Mouse (Mus musculus): ENCODE measurements around the gene Scrn3. TPM values are rescaled to one million over a fixed set of nuclear protein-coding genes. Genes with fewer than 3 reads are reported as not detected.

Gene Scrn3
- 10.6 and 11.7 TPM in 2 replicates for polyA plus RNA-seq (2014; fragmentation: Nextera tagmentation; extraction: Ambion mirVana)

GRCm38 (mm10) chr2:73312152-73313116 is at the start of gene Scrn3, which contains the start of gene Cir1:
Scrn3 (plus strand) TSS chr2:73312601.
Cir1 (minus strand) TSS chr2:73312701.
- H3K4me1 ChIP-seq (ENCODE audit: control insufficient read depth, insufficient read depth, low read length), result peaks cover 5% of the 10 kb centered on the region; the same call in 1 of the 2 replicates
- peaks cover 14% of the 10 kb centered on the region; the same call in 1 of the 2 replicates for H3K36me3 ChIP-seq (ENCODE audit: control insufficient read depth, insufficient read depth, low read length)
- peak within 1 kb of the TSS; percentile 63 for H3K27ac ChIP-seq (ENCODE audit: low read length)
- peak; percentile 96 for ATAC-seq (ENCODE audit: insufficient number of reproducible peaks, insufficient read depth, low FRiP score, low read depth)
- H3K9me3 ChIP-seq (ENCODE audit: control insufficient read depth, low read depth, low read length), result no peaks in the 10 kb centered on the region
- peak within 1 kb of the TSS; percentile 69 for H3K4me3 ChIP-seq (ENCODE audit: low read depth, low read length)
- 1% methylated on average over 64 of the region's 64 CpGs for WGBS
- peak within 1 kb of the TSS; percentile 78 for H3K4me2 ChIP-seq (replicated peaks; ENCODE audit: low read depth, low read length)
- peak within 1 kb of the TSS; percentile 60 for H3K9ac ChIP-seq (replicated peaks; ENCODE audit: low read depth, low read length)
- H3K27me3 ChIP-seq (ENCODE audit: control insufficient read depth, insufficient read depth, low read length), result no peaks in the 10 kb centered on the region

DNA sequence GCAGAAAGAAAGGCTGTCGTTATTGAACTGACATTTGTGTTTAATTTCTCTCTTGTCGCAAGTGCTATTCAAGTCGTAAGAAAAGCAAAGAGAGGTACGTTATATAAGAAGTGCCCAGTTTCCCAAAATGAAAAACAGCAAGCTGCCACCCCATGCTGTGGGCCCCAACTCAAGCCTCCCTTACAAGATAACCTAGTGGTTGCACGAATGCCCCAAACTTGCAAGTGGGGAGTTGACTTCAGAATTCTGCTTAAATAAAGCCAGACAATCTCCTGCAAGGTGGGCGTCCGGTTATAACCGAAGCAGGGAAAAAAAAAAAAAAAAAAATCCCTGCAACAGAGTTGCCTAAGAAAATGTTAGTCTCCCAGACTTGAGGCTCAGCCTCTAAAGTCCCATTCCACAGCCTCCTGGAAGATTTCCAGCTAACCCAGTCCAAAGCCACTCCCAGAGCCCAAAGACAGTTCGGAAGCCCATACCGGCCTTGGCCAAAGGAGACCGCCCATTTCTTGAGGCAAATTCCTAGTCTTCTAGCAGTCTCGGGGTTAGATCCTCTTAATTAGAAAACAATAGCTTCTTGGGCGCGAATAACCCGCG is 49.1 kb upstream of the Scrn3 start:
- H3K36me3 ChIP-seq (ENCODE audit: control insufficient read depth, insufficient read depth, low read length), result no peaks in the 10 kb centered on the region
- no peak overlapping the region for H3K9ac ChIP-seq (replicated peaks; ENCODE audit: low read depth, low read length)
- peak overlapping the region; percentile 34 for H3K4me3 ChIP-seq (ENCODE audit: low read depth, low read length)
- H3K4me2 ChIP-seq (replicated peaks; ENCODE audit: low read depth, low read length), result peak overlapping the region; percentile 65
- H3K4me1 ChIP-seq (ENCODE audit: control insufficient read depth, insufficient read depth, low read length), result peaks cover 3% of the 10 kb centered on the region
- H3K27ac ChIP-seq (ENCODE audit: low read length), result no peak overlapping the region
- peaks cover 35% of the 10 kb centered on the region for H3K27me3 ChIP-seq (ENCODE audit: control insufficient read depth, insufficient read depth, low read length)
- ATAC-seq (ENCODE audit: insufficient number of reproducible peaks, insufficient read depth, low FRiP score, low read depth), result no peak
- H3K9me3 ChIP-seq (ENCODE audit: control insufficient read depth, low read depth, low read length), result no peaks in the 10 kb centered on the region
- WGBS, result 8% methylated on average over 16 of the region's 16 CpGs

- no peaks in the 10 kb centered on the region for H3K9me3 ChIP-seq (ENCODE audit: control insufficient read depth, low read depth, low read length)
- ATAC-seq (ENCODE audit: insufficient number of reproducible peaks, insufficient read depth, low FRiP score, low read depth), result no peak
- H3K4me2 ChIP-seq (replicated peaks; ENCODE audit: low read depth, low read length), result peak overlapping the region; percentile 65
- H3K27ac ChIP-seq (ENCODE audit: low read length), result no peak overlapping the region
- H3K9ac ChIP-seq (replicated peaks; ENCODE audit: low read depth, low read length), result no peak overlapping the region
- no peaks in the 10 kb centered on the region for H3K36me3 ChIP-seq (ENCODE audit: control insufficient read depth, insufficient read depth, low read length)
- H3K4me3 ChIP-seq (ENCODE audit: low read depth, low read length), result peak overlapping the region; percentile 34
- H3K27me3 ChIP-seq (ENCODE audit: control insufficient read depth, insufficient read depth, low read length), result peaks cover 36% of the 10 kb centered on the region
- WGBS, result under 1% methylated on average over 38 of the region's 38 CpGs
- H3K4me1 ChIP-seq (ENCODE audit: control insufficient read depth, insufficient read depth, low read length), result peaks cover 3% of the 10 kb centered on the region
Observed at GRCm38 (mm10) chr2:73263794-73264610, 48.4 kb upstream of the Scrn3 start.

DNA sequence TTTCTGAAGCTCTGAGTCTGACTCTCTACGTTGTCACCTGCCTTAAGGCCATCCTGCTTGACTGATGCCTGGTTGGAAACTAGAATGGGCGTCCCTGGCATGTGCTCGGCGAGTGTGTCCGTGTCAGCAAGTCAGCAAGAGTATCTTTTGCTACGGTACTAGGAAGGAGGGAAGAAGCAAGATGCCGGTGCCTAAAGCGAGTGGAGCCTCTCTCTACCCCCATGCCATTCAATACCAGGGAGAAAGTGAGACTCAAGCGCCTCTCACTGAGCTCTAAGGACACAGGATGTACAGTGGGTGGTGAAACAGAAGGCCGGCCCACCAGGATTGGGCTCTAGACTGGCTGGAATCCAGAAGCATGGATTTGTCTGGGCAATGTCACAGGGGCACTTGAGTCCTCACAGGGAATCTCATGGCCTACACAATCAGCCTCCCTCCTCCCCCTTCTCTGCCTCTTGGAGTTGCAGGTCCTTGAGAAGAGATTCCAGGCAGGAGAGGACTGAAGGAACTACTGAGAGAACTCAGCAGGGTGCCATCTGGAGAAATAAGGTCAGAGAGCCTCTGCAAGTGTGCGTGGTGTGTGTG is 47.7 kb upstream of the Scrn3 start:
- Histone ChIP-seq H3K4me2 (replicated peaks; ENCODE audit: low read depth, low read length) (no peak overlapping the region), H3K27me3 (ENCODE audit: control insufficient read depth, insufficient read depth, low read length) (peaks cover 37% of the 10 kb centered on the region), H3K9ac (replicated peaks; ENCODE audit: low read depth, low read length) (no peak overlapping the region)

GRCm38 (mm10) chr2:73266011-73266410 is 46.4 kb upstream of the Scrn3 start:
- no peak overlapping the region for H3K9ac ChIP-seq (replicated peaks; ENCODE audit: low read depth, low read length)
- no peak overlapping the region for H3K4me2 ChIP-seq (replicated peaks; ENCODE audit: low read depth, low read length)
- H3K36me3 ChIP-seq (ENCODE audit: control insufficient read depth, insufficient read depth, low read length), result no peaks in the 10 kb centered on the region
- H3K27ac ChIP-seq (ENCODE audit: low read length), result no peak overlapping the region
- no peak for ATAC-seq (ENCODE audit: insufficient number of reproducible peaks, insufficient read depth, low FRiP score, low read depth)
- no peaks in the 10 kb centered on the region for H3K9me3 ChIP-seq (ENCODE audit: control insufficient read depth, low read depth, low read length)
- 4% methylated on average over 5 of the region's 5 CpGs for WGBS
- H3K4me3 ChIP-seq (ENCODE audit: low read depth, low read length), result no peak overlapping the region
- peaks cover 48% of the 10 kb centered on the region for H3K27me3 ChIP-seq (ENCODE audit: control insufficient read depth, insufficient read depth, low read length)
- H3K4me1 ChIP-seq (ENCODE audit: control insufficient read depth, insufficient read depth, low read length), result peaks cover 3% of the 10 kb centered on the region

More for the DNA sequence above, 47.7 kb upstream of the Scrn3 start:
- peaks cover 3% of the 10 kb centered on the region for H3K4me1 ChIP-seq (ENCODE audit: control insufficient read depth, insufficient read depth, low read length)
- H3K27ac ChIP-seq (ENCODE audit: low read length), result no peak overlapping the region
- ATAC-seq (ENCODE audit: insufficient number of reproducible peaks, insufficient read depth, low FRiP score, low read depth), result no peak
- no peaks in the 10 kb centered on the region for H3K9me3 ChIP-seq (ENCODE audit: control insufficient read depth, low read depth, low read length)
- WGBS, result 4% methylated on average over 11 of the region's 11 CpGs
- H3K4me3 ChIP-seq (ENCODE audit: low read depth, low read length), result no peak overlapping the region
- no peaks in the 10 kb centered on the region for H3K36me3 ChIP-seq (ENCODE audit: control insufficient read depth, insufficient read depth, low read length)

DNA sequence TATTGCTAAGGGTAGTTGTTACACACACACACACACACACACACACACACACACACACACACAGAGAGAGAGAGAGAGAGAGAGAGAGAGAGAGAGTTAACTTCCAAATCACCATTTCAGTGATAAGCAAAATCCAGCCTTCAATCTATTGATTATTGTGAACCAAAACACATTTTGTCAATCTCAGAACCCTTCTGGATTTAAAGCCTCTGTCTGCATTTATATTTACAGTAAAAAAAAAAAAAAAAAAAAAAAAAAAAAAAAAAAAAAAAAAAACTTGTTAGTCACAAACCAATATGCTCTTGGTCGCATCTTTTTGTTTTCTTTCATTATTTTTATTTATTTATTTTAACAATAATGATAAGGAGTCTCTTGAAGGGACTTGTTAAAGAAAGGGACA is 45.8 kb upstream of the Scrn3 start:
- Histone ChIP-seq H3K9me3 (ENCODE audit: control insufficient read depth, low read depth, low read length) (no peaks in the 10 kb centered on the region), H3K4me3 (ENCODE audit: low read depth, low read length) (no peak overlapping the region), H3K36me3 (ENCODE audit: control insufficient read depth, insufficient read depth, low read length) (no peaks in the 10 kb centered on the region), H3K9ac (replicated peaks; ENCODE audit: low read depth, low read length) (no peak overlapping the region), H3K27me3 (ENCODE audit: control insufficient read depth, insufficient read depth, low read length) (peaks cover 54% of the 10 kb centered on the region), H3K4me2 (replicated peaks; ENCODE audit: low read depth, low read length) (no peak overlapping the region), H3K27ac (ENCODE audit: low read length) (no peak overlapping the region), H3K4me1 (ENCODE audit: control insufficient read depth, insufficient read depth, low read length) (peaks cover 4% of the 10 kb centered on the region)
- ATAC-seq (ENCODE audit: insufficient number of reproducible peaks, insufficient read depth, low FRiP score, low read depth), result no peak
- 49% methylated on average over 1 of the region's 1 CpGs for WGBS

GRCm38 (mm10) chr2:73267231-73267630 is 45.2 kb upstream of the Scrn3 start:
- Histone ChIP-seq H3K9me3 (ENCODE audit: control insufficient read depth, low read depth, low read length) (no peaks in the 10 kb centered on the region), H3K27me3 (ENCODE audit: control insufficient read depth, insufficient read depth, low read length) (peaks cover 57% of the 10 kb centered on the region), H3K4me1 (ENCODE audit: control insufficient read depth, insufficient read depth, low read length) (peaks cover 7% of the 10 kb centered on the region), H3K4me2 (replicated peaks; ENCODE audit: low read depth, low read length) (no peak overlapping the region), H3K27ac (ENCODE audit: low read length) (no peak overlapping the region), H3K4me3 (ENCODE audit: low read depth, low read length) (no peak overlapping the region), H3K36me3 (ENCODE audit: control insufficient read depth, insufficient read depth, low read length) (no peaks in the 10 kb centered on the region), H3K9ac (replicated peaks; ENCODE audit: low read depth, low read length) (no peak overlapping the region)
- no peak for ATAC-seq (ENCODE audit: insufficient number of reproducible peaks, insufficient read depth, low FRiP score, low read depth)
- 11% methylated on average over 3 of the region's 3 CpGs for WGBS

DNA sequence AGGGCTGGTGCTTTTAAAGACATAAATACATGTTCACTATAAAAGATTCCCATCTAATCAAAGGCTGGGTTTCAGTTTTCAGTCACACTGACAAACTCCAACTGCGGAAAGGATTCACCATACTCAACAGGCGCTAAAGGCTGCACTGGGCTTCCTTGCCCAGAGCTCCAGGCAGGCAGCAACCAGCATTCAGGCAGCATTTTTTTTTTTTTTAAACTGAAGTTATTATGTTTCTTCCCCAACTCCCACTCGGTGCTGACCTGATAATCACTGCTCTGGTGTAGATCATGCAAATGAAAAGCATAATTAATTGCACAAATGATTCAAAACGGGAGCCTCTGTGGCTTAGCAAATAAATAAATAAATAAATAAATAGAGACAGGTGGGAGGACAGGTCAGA is 44.6 kb upstream of the Scrn3 start:
- ATAC-seq (ENCODE audit: insufficient number of reproducible peaks, insufficient read depth, low FRiP score, low read depth), result no peak
- WGBS, result 3% methylated on average over 4 of the region's 4 CpGs

More for the DNA sequence above, 44.6 kb upstream of the Scrn3 start:
- Histone ChIP-seq H3K4me1 (ENCODE audit: control insufficient read depth, insufficient read depth, low read length) (peaks cover 10% of the 10 kb centered on the region), H3K9ac (replicated peaks; ENCODE audit: low read depth, low read length) (no peak overlapping the region), H3K4me2 (replicated peaks; ENCODE audit: low read depth, low read length) (no peak overlapping the region), H3K4me3 (ENCODE audit: low read depth, low read length) (no peak overlapping the region), H3K9me3 (ENCODE audit: control insufficient read depth, low read depth, low read length) (no peaks in the 10 kb centered on the region), H3K27ac (ENCODE audit: low read length) (no peak overlapping the region), H3K27me3 (ENCODE audit: control insufficient read depth, insufficient read depth, low read length) (peaks cover 56% of the 10 kb centered on the region), H3K36me3 (ENCODE audit: control insufficient read depth, insufficient read depth, low read length) (no peaks in the 10 kb centered on the region)
